Mouse (Mus musculus): ENCODE data around the gene F830045P16Rik.

Gene F830045P16Rik

GRCm38 (mm10) chr2:129536377-129536776 is at the start of gene F830045P16Rik:
Gene F830045P16Rik (minus strand): TSS chr2:129536602.
- DNase-seq (ENCODE audit: low spot score in 2 of 2): no peak

GRCm38 (mm10) chr2:129585904-129586514 is 49.6 kb upstream of the F830045P16Rik start:
- no peak for DNase-seq (ENCODE audit: low spot score in 2 of 2)

- DNase-seq (ENCODE audit: low spot score in 2 of 2): no peak
Observed at GRCm38 (mm10) chr2:129584905-129585304, 48.5 kb upstream of the F830045P16Rik start.

- no peak for DNase-seq (ENCODE audit: low spot score in 2 of 2)
Observed at GRCm38 (mm10) chr2:129582261-129582660, 45.9 kb upstream of the F830045P16Rik start.

- no peak for DNase-seq (ENCODE audit: low spot score in 2 of 2)
Observed at GRCm38 (mm10) chr2:129581826-129582225, 45.4 kb upstream of the F830045P16Rik start.

GRCm38 (mm10) chr2:129580656-129581055 is 44.3 kb upstream of the F830045P16Rik start:
- peak; percentile 69 to 71 for DNase-seq (ENCODE audit: low spot score in 2 of 2)

GRCm38 (mm10) chr2:129576611-129577447 is 40.4 kb upstream of the F830045P16Rik start:
- DNase-seq (ENCODE audit: low spot score in 2 of 2): peak in 1 of 2 experiments; percentile 50

DNA sequence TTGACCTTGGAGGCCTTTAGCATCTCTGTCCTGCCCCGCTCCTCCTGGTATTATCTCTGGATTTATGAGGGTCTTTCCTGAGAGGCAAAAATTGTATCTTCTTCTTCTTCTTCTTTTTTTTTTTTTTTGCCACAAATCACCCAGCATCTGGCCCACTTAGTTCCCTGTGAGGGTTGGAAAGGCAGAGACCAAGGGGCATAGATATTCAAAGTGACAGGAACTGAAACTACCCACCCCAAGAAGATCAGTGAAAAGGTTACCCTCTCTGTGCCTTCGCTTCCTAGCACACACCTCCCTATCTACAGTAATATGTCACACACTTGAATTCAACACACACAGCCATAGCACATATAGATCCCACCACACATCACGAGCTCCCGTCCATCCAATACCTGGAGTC is 38.7 kb upstream of the F830045P16Rik start:
- DNase-seq (ENCODE audit: low spot score in 2 of 2): no peak

DNA sequence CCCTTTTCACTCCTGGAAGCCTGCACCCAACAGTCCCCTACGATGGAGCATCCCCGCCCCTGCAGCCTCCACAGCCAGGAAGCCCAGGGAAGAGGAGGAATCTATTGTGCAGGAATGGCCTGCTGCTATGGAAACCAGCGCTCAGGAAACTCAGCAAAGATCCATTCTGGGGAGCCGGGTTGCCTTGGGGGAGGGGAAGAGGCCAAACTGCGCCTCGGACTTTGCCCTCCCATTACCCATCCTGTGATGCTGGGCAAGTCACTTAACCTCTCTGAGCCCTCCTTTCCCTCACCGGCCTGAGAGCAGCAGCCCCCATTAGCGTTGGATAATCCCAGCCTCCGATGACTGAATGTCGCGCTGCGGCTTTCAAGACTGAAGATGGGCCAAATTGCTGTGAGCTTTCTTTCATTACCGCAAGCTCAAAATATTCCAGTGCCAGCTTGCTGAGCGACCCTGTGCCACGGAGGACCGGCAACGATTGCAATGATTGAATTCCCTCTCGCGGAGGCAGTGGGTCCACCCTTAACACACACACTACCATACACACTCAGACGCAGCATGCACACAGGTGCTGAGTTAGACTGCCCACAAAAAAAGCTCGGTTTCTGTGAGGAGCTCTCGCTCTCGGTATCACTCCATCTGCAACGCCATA is 38.1 kb upstream of the F830045P16Rik start:
- DNase-seq (ENCODE audit: low spot score in 2 of 2): peak; percentile 75 to 81

GRCm38 (mm10) chr2:129573701-129574273 is 37.4 kb upstream of the F830045P16Rik start:
- no peak for DNase-seq (ENCODE audit: low spot score in 2 of 2)

GRCm38 (mm10) chr2:129569556-129569955 is 33.2 kb upstream of the F830045P16Rik start:
- no peak for DNase-seq (ENCODE audit: low spot score in 2 of 2)

- DNase-seq (ENCODE audit: low spot score in 2 of 2): no peak
Observed at GRCm38 (mm10) chr2:129569120-129569519, 32.7 kb upstream of the F830045P16Rik start.

DNA sequence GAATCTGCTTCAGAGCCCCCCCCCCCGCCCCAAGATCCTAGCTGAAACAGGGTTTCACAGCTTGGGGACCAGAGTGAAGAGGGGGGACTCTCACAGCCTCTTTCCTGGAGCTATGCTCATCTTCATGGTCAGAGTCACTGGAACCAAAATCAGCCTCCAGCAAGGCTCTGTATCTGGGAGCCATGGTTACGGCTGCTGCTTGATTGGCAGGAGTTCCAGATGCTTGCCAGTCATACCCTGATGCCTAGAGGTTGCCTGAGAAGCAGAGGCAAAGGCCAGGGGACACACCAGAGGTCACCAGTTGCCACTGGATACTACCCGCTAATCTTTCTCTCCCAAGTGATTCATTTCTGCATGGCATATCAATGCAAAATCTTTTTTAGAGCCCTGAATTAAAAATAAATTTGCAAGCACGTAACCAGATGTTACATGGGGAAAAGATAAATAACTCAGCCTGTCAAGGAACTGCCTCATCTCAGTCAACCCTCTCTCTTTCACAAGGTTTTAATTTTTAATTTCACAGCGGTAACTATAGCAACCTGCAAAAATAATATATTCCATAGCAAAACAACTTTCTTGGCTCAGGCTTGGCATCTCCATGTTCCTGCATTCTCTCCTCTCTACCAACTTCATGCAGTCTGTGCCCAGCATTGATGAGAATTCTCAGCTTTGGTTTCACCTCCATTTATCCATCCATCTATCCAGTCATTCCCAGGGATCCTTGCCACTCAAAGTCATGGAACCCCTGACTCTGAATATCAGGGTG is 27.7 kb upstream of the F830045P16Rik start:
- no peak for DNase-seq (ENCODE audit: low spot score in 2 of 2)

- DNase-seq (ENCODE audit: low spot score in 2 of 2): peak; percentile 49 to 64
Observed at GRCm38 (mm10) chr2:129561796-129562195, 25.4 kb upstream of the F830045P16Rik start.

DNA sequence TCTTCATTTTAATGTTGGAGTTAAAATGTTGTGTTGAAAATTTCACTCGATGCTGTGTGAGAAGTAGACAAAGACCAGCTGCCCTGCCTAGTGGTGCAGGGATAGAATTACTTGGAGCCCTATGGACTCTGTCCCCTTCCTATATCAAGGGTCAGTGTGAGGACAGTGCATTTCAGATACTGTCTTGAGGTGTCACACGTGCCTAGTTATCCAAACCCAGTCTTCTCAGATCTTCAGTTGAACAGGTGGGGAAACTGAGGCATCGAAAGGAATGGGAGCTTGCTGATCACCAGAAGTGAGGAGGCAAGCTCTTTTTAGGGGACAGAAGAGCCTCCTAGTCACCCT is 22.4 kb upstream of the F830045P16Rik start:
- DNase-seq (ENCODE audit: low spot score in 2 of 2): no peak

- DNase-seq (ENCODE audit: low spot score in 2 of 2): no peak
Observed at GRCm38 (mm10) chr2:129558008-129558874, 21.8 kb upstream of the F830045P16Rik start.

DNA sequence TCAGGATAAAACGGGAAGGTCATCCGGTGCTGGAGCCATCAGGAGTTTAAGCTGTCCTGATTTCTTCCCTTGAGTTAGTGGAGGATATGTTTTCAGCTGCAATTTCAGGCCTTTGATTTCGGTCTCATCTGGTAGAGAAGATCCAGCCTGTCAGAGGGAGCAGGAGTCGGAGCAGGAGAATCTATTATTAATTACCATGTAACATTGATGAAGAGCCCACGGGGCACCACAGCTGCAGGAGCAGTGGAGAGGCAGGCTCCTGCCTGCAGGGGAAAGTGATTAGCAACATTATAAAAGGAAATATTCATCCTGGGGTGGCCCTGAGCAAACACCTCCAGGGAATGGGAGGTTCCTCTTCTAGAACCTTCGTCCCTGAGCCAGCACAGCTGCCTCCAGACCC is 19.7 kb upstream of the F830045P16Rik start:
- no peak for DNase-seq (ENCODE audit: low spot score in 2 of 2)

GRCm38 (mm10) chr2:129550781-129551180 is 14.4 kb upstream of the F830045P16Rik start:
- DNase-seq (ENCODE audit: low spot score in 2 of 2): no peak

DNA sequence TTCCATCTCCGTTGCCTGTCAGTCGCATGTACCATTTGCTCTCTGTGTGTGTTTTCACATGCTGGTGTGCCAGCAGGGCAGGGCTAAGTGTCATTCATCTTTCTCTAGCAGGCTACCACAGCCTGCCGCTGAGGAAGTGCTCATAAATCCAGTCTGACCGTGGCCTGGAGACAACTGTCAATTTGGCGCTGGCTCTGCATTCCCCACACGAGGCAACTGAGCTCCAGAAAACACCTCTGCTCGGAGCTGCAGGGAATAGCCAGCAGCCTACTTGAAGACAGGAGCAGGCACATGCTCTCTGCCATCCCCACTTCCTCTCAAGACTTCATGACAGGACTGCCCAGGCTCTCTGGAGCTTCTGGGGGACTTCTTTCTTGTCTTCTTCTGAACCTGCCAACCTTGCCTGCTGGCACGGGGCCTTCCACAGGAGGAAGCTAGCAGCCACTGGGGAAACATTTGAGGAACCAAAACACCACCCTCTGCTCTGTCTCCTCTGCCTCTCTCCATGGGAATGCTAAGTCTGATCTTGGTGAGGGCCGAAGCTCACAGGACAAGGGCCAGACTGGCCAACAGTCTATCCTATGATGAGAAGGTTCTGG is 13.2 kb upstream of the F830045P16Rik start:
- no peak for DNase-seq (ENCODE audit: low spot score in 2 of 2)

- no peak for DNase-seq (ENCODE audit: low spot score in 2 of 2)
Observed at GRCm38 (mm10) chr2:129546772-129547171, 10.4 kb upstream of the F830045P16Rik start.
